Mouse (Mus musculus): ENCODE measurements around the gene Olfr1427. TPM values are rescaled to one million over a fixed set of nuclear protein-coding genes. Genes with fewer than 3 reads are reported as not detected.
"Not testable (repeated sequence)": the region's sequence is repeated elsewhere in the genome, so short reads cannot be mapped to it uniquely, and the experiment has no call there.

Gene Olfr1427
- polyA plus RNA-seq, 1 experiment from 2014 or later = not detected

DNA sequence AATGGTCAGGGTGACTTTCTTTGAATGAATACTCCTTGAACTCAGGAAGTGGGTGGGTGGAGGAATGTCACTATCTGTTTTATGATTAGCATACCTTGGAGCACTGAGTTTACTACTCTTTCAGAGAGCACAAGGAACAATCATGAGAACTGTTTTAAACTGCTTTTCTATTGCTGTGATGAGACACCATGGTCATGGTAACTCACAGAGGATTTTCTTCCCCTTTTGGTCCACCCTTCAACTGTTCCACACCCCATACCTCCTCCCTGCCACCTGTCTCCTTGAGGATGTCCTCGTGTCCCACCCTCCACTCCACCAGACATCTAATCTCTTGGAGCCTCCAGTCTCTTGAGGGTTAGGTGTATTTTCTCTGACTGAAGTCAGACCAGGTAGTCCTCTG is 35.3 kb downstream of the Olfr1427 start:
- not testable (repeated sequence) for ATAC-seq (ENCODE audit: insufficient number of reproducible peaks, insufficient read depth, low FRiP score, low TSS enrichment, low read depth); H3K4me2 ChIP-seq; H3K9ac ChIP-seq (replicated peaks); H3K27ac ChIP-seq; H3K9me3 ChIP-seq; H3K4me3 ChIP-seq (replicated peaks); H3K27me3 ChIP-seq; H3K4me1 ChIP-seq (replicated peaks); H3K36me3 ChIP-seq
- WGBS = 70% methylated on average over 1 of the region's 1 CpGs

DNA sequence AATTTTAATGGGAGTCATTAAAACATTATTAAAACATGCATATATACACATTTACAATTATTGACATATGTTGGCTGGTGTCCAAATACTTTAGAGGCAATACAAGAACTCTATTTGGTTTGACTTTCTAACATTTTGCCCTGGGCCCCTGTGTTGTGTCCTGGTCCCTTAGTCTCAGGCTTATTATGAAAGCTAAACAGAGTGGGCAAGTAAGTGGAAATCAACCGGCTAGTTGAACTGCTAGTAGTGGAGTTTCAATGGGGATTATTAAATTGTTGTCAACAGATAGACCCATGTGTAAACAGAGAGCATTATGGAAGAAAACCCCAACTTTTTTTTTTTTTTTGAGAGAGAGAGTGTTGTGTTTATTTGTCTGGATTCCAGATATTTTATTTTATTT is 40.6 kb downstream of the Olfr1427 start, which contains the start of gene Olfr1424:
TSS of gene Olfr1424 (minus strand) at position 101 of the 400 bp plus-strand sequence.
- H3K4me1 ChIP-seq (replicated peaks); H3K4me3 ChIP-seq (replicated peaks); H3K36me3 ChIP-seq; ATAC-seq (ENCODE audit: insufficient number of reproducible peaks, insufficient read depth, low FRiP score, low TSS enrichment, low read depth); H3K27me3 ChIP-seq; H3K27ac ChIP-seq; H3K9me3 ChIP-seq; H3K4me2 ChIP-seq; H3K9ac ChIP-seq (replicated peaks): not testable (repeated sequence)
- 73% methylated on average over 1 of the region's 1 CpGs for WGBS

Other genes with a start within 250 kb of the Olfr1427 start
- not detected in 2 replicates for gene Olfr1418, start 242.3 kb downstream of the Olfr1427 start, polyA plus RNA-seq (2016; fragmentation: Nextera tagmentation; extraction: Ambion mirVana)
- gene Olfr1419, start 228.2 kb downstream of the Olfr1427 start, polyA plus RNA-seq (2016; fragmentation: Nextera tagmentation; extraction: Ambion mirVana) = not detected in 2 replicates
- gene Olfr1420, start 216.8 kb downstream of the Olfr1427 start, polyA plus RNA-seq (2016; fragmentation: Nextera tagmentation; extraction: Ambion mirVana) = 0.15 TPM in 1 of 2 replicates, not detected in the other
- gene Patl1, start 190.9 kb downstream of the Olfr1427 start, polyA plus RNA-seq (2016; fragmentation: Nextera tagmentation; extraction: Ambion mirVana) = 17.8 and 20.2 TPM in 2 replicates
- gene Osbp, start 137.4 kb downstream of the Olfr1427 start, polyA plus RNA-seq (2016; fragmentation: Nextera tagmentation; extraction: Ambion mirVana) = 4.9 and 5.1 TPM in 2 replicates
- gene Olfr1423, start 62.0 kb downstream of the Olfr1427 start, polyA plus RNA-seq (2016; fragmentation: Nextera tagmentation; extraction: Ambion mirVana) = 0.04 TPM in 1 of 2 replicates, not detected in the other
- gene Olfr1424, start 40.7 kb downstream of the Olfr1427 start, polyA plus RNA-seq (2016; fragmentation: Nextera tagmentation; extraction: Ambion mirVana) = not detected in 2 replicates
- gene Olfr1425, start 25.6 kb downstream of the Olfr1427 start, polyA plus RNA-seq (2016; fragmentation: Nextera tagmentation; extraction: Ambion mirVana) = not detected in 2 replicates
- not detected in 2 replicates for gene Olfr1426, start 11.3 kb downstream of the Olfr1427 start, polyA plus RNA-seq (2016; fragmentation: Nextera tagmentation; extraction: Ambion mirVana)
- not detected in 2 replicates for gene Olfr1428, start 12.6 kb upstream of the Olfr1427 start, polyA plus RNA-seq (2016; fragmentation: Nextera tagmentation; extraction: Ambion mirVana)
- not detected in 2 replicates for gene Olfr76, start 19.9 kb upstream of the Olfr1427 start, polyA plus RNA-seq (2016; fragmentation: Nextera tagmentation; extraction: Ambion mirVana)
- not detected in 2 replicates for gene Olfr1555-ps1, start 66.8 kb upstream of the Olfr1427 start, polyA plus RNA-seq (2016; fragmentation: Nextera tagmentation; extraction: Ambion mirVana)
- not detected in 2 replicates for gene Olfr1431, start 97.3 kb upstream of the Olfr1427 start, polyA plus RNA-seq (2016; fragmentation: Nextera tagmentation; extraction: Ambion mirVana)
- gene Olfr1432, start 129.3 kb upstream of the Olfr1427 start, polyA plus RNA-seq (2016; fragmentation: Nextera tagmentation; extraction: Ambion mirVana) = not detected in 2 replicates
- not detected in 2 replicates for gene Olfr262, start 138.3 kb upstream of the Olfr1427 start, polyA plus RNA-seq (2016; fragmentation: Nextera tagmentation; extraction: Ambion mirVana)
- not detected in 2 replicates for gene Olfr235, start 157.7 kb upstream of the Olfr1427 start, polyA plus RNA-seq (2016; fragmentation: Nextera tagmentation; extraction: Ambion mirVana)
- gene Olfr1434, start 176.5 kb upstream of the Olfr1427 start, polyA plus RNA-seq (2016; fragmentation: Nextera tagmentation; extraction: Ambion mirVana) = not detected in 2 replicates
- not detected in 2 replicates for gene Olfr1436, start 195.8 kb upstream of the Olfr1427 start, polyA plus RNA-seq (2016; fragmentation: Nextera tagmentation; extraction: Ambion mirVana)
- gene Olfr1437, start 221.8 kb upstream of the Olfr1427 start, polyA plus RNA-seq (2016; fragmentation: Nextera tagmentation; extraction: Ambion mirVana) = not detected in 2 replicates
- gene Olfr1438-ps1, start 232.6 kb upstream of the Olfr1427 start, polyA plus RNA-seq (2016; fragmentation: Nextera tagmentation; extraction: Ambion mirVana) = not detected in 2 replicates

Measured in limb, embryonic 12.5 days (tissue).